Mouse (Mus musculus) erythroid progenitor cell, adult 5-6 weeks (primary cell): ENCODE measurements around the gene Pde8b. TPM values are rescaled to one million over a fixed set of nuclear protein-coding genes. Genes with fewer than 3 reads are reported as not detected.

Experiments
- ATAC-seq: replicated peaks from 2 replicates; pipeline ENCODE4 v1.8.0; 2016; ENCODE audit warnings: moderate number of reproducible peaks, mild to moderate bottlenecking, moderate TSS enrichment, inconsistent platforms; ENCODE audit not compliant: poor library complexity, low FRiP score, severe bottlenecking
- total RNA-seq, 2 experiments: library from RNA; stranded (forward) in 1 of 2; stranded (reverse) in 1 of 2; fragments of 150-400 nt in 1 of 2; fragments of 186-747, 209-891 nt in 1 of 2; gene quantifications; 2 replicates each; pipeline versions ENCODE4 v1.2.3 to v1.2.4; 2015 to 2017; ENCODE audit warnings: low replicate concordance in 2 of 2

Gene Pde8b
- total RNA-seq, 2 experiments from 2014 or later, result not detected

- no peak for ATAC-seq
These were observed 154.3 kb downstream of the Pde8b start for GRCm38 (mm10) chr13:95095860-95096259.

GRCm38 (mm10) chr13:95091546-95092445 is 158.3 kb downstream of the Pde8b start:
- no peak for ATAC-seq

- no peak for ATAC-seq
These were observed 162.8 kb downstream of the Pde8b start for GRCm38 (mm10) chr13:95087358-95087787.

- ATAC-seq, result no peak
These were observed 164.1 kb downstream of the Pde8b start for GRCm38 (mm10) chr13:95086033-95086432.

- ATAC-seq, result no peak
These were observed 167.5 kb downstream of the Pde8b start for GRCm38 (mm10) chr13:95082611-95083010.

- no peak for ATAC-seq
These were observed 169.1 kb downstream of the Pde8b start for GRCm38 (mm10) chr13:95081082-95081481.

- no peak for ATAC-seq
These were observed 171.6 kb downstream of the Pde8b start for GRCm38 (mm10) chr13:95078492-95078891.

GRCm38 (mm10) chr13:95077688-95078087 is 172.4 kb downstream of the Pde8b start:
- no peak for ATAC-seq

GRCm38 (mm10) chr13:95076142-95076541 is 174.0 kb downstream of the Pde8b start:
- no peak for ATAC-seq

- no peak for ATAC-seq
These were observed 176.5 kb downstream of the Pde8b start for GRCm38 (mm10) chr13:95073445-95074172.

GRCm38 (mm10) chr13:95070268-95070667 is 179.9 kb downstream of the Pde8b start:
- ATAC-seq, result no peak

GRCm38 (mm10) chr13:95067854-95068253 is 182.3 kb downstream of the Pde8b start:
- no peak for ATAC-seq

GRCm38 (mm10) chr13:95063390-95064017 is 186.6 kb downstream of the Pde8b start:
- ATAC-seq, result no peak

- no peak for ATAC-seq
These were observed 191.3 kb downstream of the Pde8b start for GRCm38 (mm10) chr13:95058885-95059284.

GRCm38 (mm10) chr13:95056501-95057280 is 193.4 kb downstream of the Pde8b start:
- no peak for ATAC-seq

- ATAC-seq, result no peak
These were observed 194.3 kb downstream of the Pde8b start for GRCm38 (mm10) chr13:95055742-95056388.

- no peak for ATAC-seq
These were observed 197.7 kb downstream of the Pde8b start for GRCm38 (mm10) chr13:95052421-95052820.

- no peak for ATAC-seq
These were observed 199.7 kb downstream of the Pde8b start for GRCm38 (mm10) chr13:95050398-95050797.

GRCm38 (mm10) chr13:95044108-95044507 is 206.0 kb downstream of the Pde8b start:
- ATAC-seq, result no peak
